Mouse (Mus musculus) testis, adult 2 months (tissue): ENCODE measurements at regions not wholly inside any gene's neighbourhood (a gene's known extent, or its start where the extent isn't known, plus 50 kb on each side); places are given as distances from the start of the nearest gene placed in this dataset.

Experiments used
- CTCF ChIP-seq: fragments of 200-500 bp; IDR thresholded peaks from 2 replicates; pipeline ENCODE4 v1.5.1; 2012; ENCODE audit warnings: low read depth, mild to moderate bottlenecking, inconsistent platforms, low read length, moderate library complexity; ENCODE audit not compliant: control insufficient read depth, insufficient read depth, insufficient replicate concordance
- POLR2A ChIP-seq: fragments of 200-500 bp; IDR thresholded peaks from 2 replicates; pipeline ENCODE4 v1.6.1; 2012; ENCODE audit warnings: low read depth, mild to moderate bottlenecking, inconsistent platforms, low read length, moderate library complexity; ENCODE audit not compliant: control insufficient read depth

DNA sequence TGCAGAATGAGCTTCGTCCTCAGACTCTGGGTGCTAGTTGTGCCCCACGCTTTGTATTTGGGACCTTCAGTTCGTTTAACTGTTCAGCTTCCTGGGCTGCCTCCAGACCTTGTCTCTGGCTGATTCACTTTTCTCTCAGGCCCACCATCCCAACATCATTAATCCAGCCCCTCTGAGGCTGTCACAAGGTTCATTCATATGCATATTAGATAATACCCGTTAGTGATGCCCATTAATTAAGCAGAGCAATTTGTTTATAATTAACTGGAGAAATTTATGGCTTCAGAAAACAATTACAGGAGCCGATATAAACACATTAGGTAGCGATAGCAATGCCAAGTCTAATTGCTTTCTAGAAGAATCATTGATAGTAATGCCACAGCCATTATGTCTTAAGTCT is 312.3 kb upstream of the Eif4g2 start:
- TF ChIP-seq POLR2A, result no peak
- TF ChIP-seq CTCF, result no peak
